Mouse (Mus musculus) ES-Bruce4 (cell line): ENCODE results near the gene Stx6.

Experiments used
- CTCF ChIP-seq: IDR thresholded peaks from one replicate; pipeline ENCODE4 v1.8.1; 2011; ENCODE audit warnings: low read depth, low read length
- POLR2A ChIP-seq: IDR thresholded peaks from one replicate; pipeline ENCODE4 v1.8.1; 2011; ENCODE audit warnings: low read length; ENCODE audit not compliant: insufficient read depth

- TF ChIP-seq CTCF (no peak), POLR2A (no peak)
These were observed 77.1 kb downstream of the Stx6 start for GRCm38 (mm10) chr1:155235641-155236040.
